Mouse (Mus musculus) T-helper 17 cell (primary cell): ENCODE results near the gene Spryd7.
"Not testable (repeated sequence)": the region's sequence is repeated elsewhere in the genome, so short reads cannot be mapped to it uniquely, and the experiment has no call there.

Experiments used
- in situ Hi-C, 2 experiments: fragments of 300-600 bp; cut with MboI, MseI; formaldehyde crosslinking; loops; 1 replicate in 1 of 2; 2 replicates in 1 of 2; pipeline ENCODE4 v1.15.1; 2025; ENCODE audit warnings: high pct_unique_total_duplicates in 2 of 2

Gene Spryd7

GRCm38 (mm10) chr14:61556289-61557147, at the start of gene Spryd7:
Gene Spryd7 (minus strand): TSS chr14:61556886.
- in situ Hi-C loops, result no loop called here

GRCm38 (mm10) chr14:61606088-61606487, 49.4 kb upstream of the Spryd7 start:
- in situ Hi-C loops, result not testable (repeated sequence)

- in situ Hi-C loops, result no loop called here
Observed at GRCm38 (mm10) chr14:61604081-61604480, 47.4 kb upstream of the Spryd7 start.

DNA sequence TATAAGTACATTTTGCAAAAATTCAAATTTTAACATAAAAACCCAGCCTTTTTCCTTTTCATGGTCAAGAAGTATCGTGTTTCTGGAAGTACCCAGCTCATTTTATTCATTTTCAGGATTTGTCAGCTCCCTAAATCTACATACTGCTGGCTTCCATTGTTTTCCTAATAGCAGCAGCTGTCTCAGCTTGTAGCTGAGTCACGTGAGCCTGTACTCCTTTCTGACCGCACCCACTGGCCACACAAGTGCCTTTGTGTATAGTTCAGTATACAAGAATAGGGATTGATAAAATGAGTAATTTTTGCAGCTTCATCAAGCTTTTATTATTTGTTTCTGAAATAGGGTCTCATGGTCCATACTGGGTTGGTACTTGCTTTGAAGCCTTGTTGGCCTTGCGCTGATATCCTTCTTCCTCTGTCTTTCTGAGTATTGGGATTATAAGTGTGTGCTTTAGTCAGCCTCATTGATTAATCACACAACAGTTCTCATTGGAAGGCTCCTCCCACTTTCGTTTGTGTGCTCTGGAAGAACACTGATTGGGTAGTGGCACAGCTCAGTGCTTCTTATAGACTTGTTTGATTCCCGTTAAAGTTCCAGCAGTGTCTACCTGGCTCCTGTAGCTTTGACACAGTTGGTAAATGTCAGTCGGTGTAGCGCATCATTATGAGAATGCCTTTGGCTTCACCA, 46.5 kb upstream of the Spryd7 start:
- in situ Hi-C loops, result no loop called here

DNA sequence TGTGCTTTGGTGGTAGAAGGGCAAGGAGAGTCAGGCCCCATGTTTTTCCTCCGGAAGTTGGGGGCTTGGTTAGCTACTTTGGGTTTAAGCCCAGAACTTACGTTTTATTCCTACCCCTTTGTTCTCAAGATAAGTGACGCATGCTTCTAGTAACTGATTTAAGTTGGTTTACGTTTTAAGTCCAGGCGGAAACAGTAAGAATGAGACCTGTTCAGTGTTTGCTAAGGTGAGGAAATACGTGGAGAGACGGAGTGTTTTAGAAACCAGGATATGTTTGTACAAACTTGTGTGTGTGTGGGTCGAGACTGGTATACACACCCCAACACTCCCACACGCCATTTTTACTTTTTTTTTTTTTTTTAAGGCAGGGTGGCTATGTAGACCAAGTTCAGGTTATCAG, 44.7 kb upstream of the Spryd7 start:
- in situ Hi-C loops, result no loop called here

GRCm38 (mm10) chr14:61599057-61599806, 42.5 kb upstream of the Spryd7 start:
- in situ Hi-C loops, result loop anchor here in 1 of 2 experiments (10.0 kb wide), 1 partner anchor 426 kb away; no protein-coding TSS in a partner anchor

- in situ Hi-C loops, result loop anchor here in 1 of 2 experiments (10.0 kb wide), 1 partner anchor 427 kb away; no protein-coding TSS in a partner anchor
Observed at GRCm38 (mm10) chr14:61597968-61598367, 41.3 kb upstream of the Spryd7 start, which contains the start of gene Trim13. Gene Trim13 (plus strand): TSS chr14:61598247.

DNA sequence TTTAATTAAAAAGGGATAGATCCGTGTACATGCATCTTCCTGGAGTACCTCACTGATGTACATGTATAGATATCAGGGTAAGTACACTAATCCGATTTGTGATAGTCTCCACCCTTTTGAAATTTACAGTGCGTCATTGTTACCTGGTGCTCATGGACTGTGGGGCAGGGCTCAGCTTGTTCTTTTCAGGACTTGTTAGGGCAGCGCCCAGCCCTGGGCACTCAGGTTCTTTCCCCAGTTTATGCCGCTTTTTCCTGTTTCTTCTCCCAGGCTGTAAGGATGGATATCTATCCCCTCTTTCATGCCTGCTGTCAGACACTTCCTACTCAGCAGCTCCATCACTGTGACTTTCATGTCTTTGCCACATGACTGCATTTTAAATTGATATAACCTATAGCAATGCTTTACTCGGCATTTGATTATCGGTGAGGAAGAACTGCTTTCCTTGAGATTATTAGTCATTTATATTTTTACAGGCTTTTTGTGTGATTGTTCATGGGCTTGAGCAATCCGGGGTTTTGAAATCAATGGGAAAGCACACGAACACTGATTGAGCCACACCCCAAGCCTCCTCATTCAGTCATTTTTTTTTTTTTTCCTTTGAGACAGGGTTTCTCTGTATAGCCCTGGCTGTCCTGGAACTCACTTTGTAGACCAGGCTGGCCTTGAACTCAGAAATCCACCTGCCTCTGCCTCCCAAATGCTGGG, 40.2 kb upstream of the Spryd7 start:
- in situ Hi-C loops, result loop anchor here in 1 of 2 experiments (10.0 kb wide), 1 partner anchor 428 kb away; no protein-coding TSS in a partner anchor

GRCm38 (mm10) chr14:61589288-61590065, 32.8 kb upstream of the Spryd7 start:
- in situ Hi-C loops, result loop anchor here in 1 of 2 experiments (10.0 kb wide), 1 partner anchor 435 kb away; no protein-coding TSS in a partner anchor

GRCm38 (mm10) chr14:61575941-61576340, 19.3 kb upstream of the Spryd7 start:
- in situ Hi-C loops, result loop anchor here in 1 of 2 experiments (5.0 kb wide), 1 partner anchor 871 kb away; no protein-coding TSS in a partner anchor

- in situ Hi-C loops, result loop anchor here in 1 of 2 experiments (5.0 kb wide), 1 partner anchor 872 kb away; no protein-coding TSS in a partner anchor
Observed at GRCm38 (mm10) chr14:61575066-61575465, 18.4 kb upstream of the Spryd7 start.

DNA sequence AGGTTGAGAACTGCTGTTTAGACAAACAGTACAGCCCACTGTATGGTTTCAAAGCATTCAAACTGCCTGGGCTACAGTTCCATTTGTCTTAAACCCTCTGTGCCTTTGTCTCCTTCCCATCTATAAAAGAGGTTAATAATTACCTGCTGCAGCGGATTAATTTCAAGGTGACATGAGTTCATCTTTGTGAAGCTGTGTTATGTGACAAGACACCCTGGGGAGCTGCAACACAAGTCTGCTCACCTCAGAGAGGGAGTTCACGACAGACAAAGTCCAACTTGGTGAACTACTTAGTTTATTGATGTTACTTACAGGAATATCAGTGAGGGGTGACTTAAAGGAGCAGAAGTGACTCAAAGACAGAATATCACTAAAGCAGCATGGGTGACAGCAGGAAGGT, 15.4 kb upstream of the Spryd7 start:
- in situ Hi-C loops, result loop anchor here in 1 of 2 experiments (5.0 kb wide), 2 partner anchors 670 to 880 kb away; no protein-coding TSS in a partner anchor

GRCm38 (mm10) chr14:61571366-61571765, 14.7 kb upstream of the Spryd7 start:
- in situ Hi-C loops, result loop anchor here in 1 of 2 experiments (5.0 kb wide), 2 partner anchors 671 to 881 kb away; no protein-coding TSS in a partner anchor

DNA sequence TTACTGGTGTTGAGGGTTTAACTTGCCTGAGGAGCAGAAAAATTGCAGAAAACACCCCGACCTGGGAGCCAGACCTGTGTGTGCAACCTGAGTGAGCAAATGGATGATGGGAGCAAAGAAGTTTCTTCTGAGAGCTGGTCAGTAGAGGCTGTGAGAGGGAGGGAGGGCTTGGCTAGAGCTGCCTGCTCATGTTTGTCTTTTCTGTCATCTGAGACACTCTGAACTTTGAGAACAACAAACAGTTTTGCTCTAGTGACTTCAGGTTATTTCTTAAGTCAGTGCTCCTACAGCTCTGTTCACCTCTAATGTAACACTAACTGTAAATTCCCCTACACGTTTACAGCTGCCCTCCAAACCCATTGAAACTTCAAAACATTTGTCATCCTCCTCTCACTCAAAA, 12.7 kb upstream of the Spryd7 start:
- in situ Hi-C loops, result no loop called here

GRCm38 (mm10) chr14:61566211-61566610, 9.5 kb upstream of the Spryd7 start:
- in situ Hi-C loops, result not testable (repeated sequence)

DNA sequence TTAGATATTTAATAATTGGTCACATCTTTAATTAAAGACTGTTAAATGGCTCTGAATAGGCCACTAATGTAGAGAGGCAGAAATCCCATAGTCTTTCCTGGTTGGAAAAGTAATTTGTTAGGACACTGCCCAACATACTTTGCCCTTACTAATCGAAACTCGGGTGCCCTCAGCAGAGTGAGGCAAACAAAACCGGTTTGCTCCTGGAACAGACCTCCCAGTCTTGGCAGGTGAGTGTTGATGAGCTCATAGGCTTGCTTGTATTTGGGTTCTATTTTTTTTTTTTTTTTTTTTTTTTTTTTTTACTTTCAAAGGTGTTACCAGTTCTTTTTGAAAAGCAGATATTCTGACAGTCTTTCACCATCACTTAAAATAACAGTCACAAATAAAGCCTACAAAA, 3.2 kb upstream of the Spryd7 start:
- in situ Hi-C loops, result no loop called here

- in situ Hi-C loops, result no loop called here
Observed at GRCm38 (mm10) chr14:61558901-61559300, 2.2 kb upstream of the Spryd7 start.

DNA sequence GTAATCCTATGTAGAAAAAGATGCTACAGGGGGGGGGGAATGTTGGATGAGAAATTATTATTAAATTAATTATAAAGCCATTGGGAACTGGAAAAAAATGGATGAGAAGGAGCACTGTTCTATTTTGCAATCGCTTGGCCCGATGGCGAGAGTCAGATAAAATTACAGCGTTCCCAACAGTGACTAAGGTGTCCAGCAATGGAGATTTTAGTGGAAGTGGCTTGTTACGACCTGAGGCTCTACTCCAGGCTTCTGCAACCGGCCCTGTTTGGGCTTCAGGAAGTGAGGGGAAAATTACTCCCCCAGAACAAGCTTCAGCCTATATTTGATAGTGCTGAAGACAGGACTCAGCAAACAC, 776 bp downstream of the Spryd7 start:
- in situ Hi-C loops, result no loop called here

- in situ Hi-C loops, result no loop called here
Observed at GRCm38 (mm10) chr14:61548614-61549013, 8.1 kb downstream of the Spryd7 start.

DNA sequence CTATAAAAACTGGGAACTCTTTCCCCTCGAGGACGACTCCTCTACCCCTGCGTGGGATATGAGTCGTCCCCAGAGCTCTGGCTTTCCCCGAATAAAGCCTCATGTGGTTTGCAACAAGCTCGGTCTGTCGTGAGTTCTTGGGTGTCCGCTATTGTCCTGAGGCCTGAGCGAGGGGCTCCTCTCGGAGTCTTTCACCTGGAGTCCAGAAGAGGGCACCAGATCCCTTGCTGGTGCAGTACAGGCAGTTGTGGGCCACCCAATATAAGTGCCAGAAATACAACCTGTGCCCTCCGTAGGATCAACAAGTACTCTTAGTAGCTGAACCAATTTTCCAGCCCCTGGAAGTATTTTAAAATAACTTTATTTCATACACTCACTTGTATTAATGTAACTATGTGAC, 18.9 kb downstream of the Spryd7 start:
- in situ Hi-C loops, result not testable (repeated sequence)
